Mouse (Mus musculus): ENCODE measurements at regions not wholly inside any gene's neighbourhood (a gene's known extent, or its start where the extent isn't known, plus 50 kb on each side); places are given as distances from the start of the nearest gene placed in this dataset.

- no peak for DNase-seq (ENCODE audit: low spot score)
These were observed 160.0 kb upstream of the Ubash3b start for GRCm38 (mm10) chr9:41321521-41321920.

- DNase-seq (ENCODE audit: low spot score), result no peak
These were observed 157.6 kb upstream of the Ubash3b start for GRCm38 (mm10) chr9:41319066-41319465.

GRCm38 (mm10) chr9:41306229-41306628, 144.7 kb upstream of the Ubash3b start:
- DNase-seq (ENCODE audit: low spot score), result no peak

GRCm38 (mm10) chr9:41303494-41303828, 142.0 kb upstream of the Ubash3b start:
- DNase-seq (ENCODE audit: low spot score), result no peak

GRCm38 (mm10) chr9:41302809-41303493, 141.5 kb upstream of the Ubash3b start:
- peak; percentile 84 for DNase-seq (ENCODE audit: low spot score)

- DNase-seq (ENCODE audit: low spot score), result no peak
These were observed 124.6 kb upstream of the Ubash3b start for GRCm38 (mm10) chr9:41286145-41286468.

GRCm38 (mm10) chr9:41285266-41286144, 124.0 kb upstream of the Ubash3b start:
- no peak for DNase-seq (ENCODE audit: low spot score)

GRCm38 (mm10) chr9:41277726-41278125, 116.2 kb upstream of the Ubash3b start:
- no peak for DNase-seq (ENCODE audit: low spot score)

- peak; percentile 54 for DNase-seq (ENCODE audit: low spot score)
These were observed 112.4 kb upstream of the Ubash3b start for GRCm38 (mm10) chr9:41273839-41274271.

GRCm38 (mm10) chr9:41273171-41273781, 111.8 kb upstream of the Ubash3b start:
- DNase-seq (ENCODE audit: low spot score), result peak; percentile 81

- peak; percentile 29 for DNase-seq (ENCODE audit: low spot score)
These were observed 111.1 kb upstream of the Ubash3b start for GRCm38 (mm10) chr9:41272596-41272995.

GRCm38 (mm10) chr9:41268112-41268511, 106.6 kb upstream of the Ubash3b start:
- no peak for DNase-seq (ENCODE audit: low spot score)

GRCm38 (mm10) chr9:41264485-41264884, 103.0 kb upstream of the Ubash3b start:
- DNase-seq (ENCODE audit: low spot score), result peak; percentile 52

- DNase-seq (ENCODE audit: low spot score), result no peak
These were observed 95.7 kb upstream of the Ubash3b start for GRCm38 (mm10) chr9:41257244-41257643.

GRCm38 (mm10) chr9:41242372-41242771, 80.9 kb upstream of the Ubash3b start:
- no peak for DNase-seq (ENCODE audit: low spot score)

GRCm38 (mm10) chr9:41239097-41239451, 77.6 kb upstream of the Ubash3b start:
- DNase-seq (ENCODE audit: low spot score), result no peak

- DNase-seq (ENCODE audit: low spot score), result no peak
These were observed 77.0 kb upstream of the Ubash3b start for GRCm38 (mm10) chr9:41238395-41239096.

GRCm38 (mm10) chr9:41237265-41237664, 75.8 kb upstream of the Ubash3b start:
- DNase-seq (ENCODE audit: low spot score), result peak; percentile 59

GRCm38 (mm10) chr9:41229225-41229582, 67.7 kb upstream of the Ubash3b start:
- no peak for DNase-seq (ENCODE audit: low spot score)

GRCm38 (mm10) chr9:41228425-41229224, 67.1 kb upstream of the Ubash3b start:
- DNase-seq (ENCODE audit: low spot score), result peak; percentile 96

GRCm38 (mm10) chr9:41223406-41223805, 61.9 kb upstream of the Ubash3b start:
- no peak for DNase-seq (ENCODE audit: low spot score)

Data from retina, embryonic 14.5 days (tissue).